Mouse (Mus musculus): ENCODE results near the gene Gm20683.

The Gm20683 gene

DNA sequence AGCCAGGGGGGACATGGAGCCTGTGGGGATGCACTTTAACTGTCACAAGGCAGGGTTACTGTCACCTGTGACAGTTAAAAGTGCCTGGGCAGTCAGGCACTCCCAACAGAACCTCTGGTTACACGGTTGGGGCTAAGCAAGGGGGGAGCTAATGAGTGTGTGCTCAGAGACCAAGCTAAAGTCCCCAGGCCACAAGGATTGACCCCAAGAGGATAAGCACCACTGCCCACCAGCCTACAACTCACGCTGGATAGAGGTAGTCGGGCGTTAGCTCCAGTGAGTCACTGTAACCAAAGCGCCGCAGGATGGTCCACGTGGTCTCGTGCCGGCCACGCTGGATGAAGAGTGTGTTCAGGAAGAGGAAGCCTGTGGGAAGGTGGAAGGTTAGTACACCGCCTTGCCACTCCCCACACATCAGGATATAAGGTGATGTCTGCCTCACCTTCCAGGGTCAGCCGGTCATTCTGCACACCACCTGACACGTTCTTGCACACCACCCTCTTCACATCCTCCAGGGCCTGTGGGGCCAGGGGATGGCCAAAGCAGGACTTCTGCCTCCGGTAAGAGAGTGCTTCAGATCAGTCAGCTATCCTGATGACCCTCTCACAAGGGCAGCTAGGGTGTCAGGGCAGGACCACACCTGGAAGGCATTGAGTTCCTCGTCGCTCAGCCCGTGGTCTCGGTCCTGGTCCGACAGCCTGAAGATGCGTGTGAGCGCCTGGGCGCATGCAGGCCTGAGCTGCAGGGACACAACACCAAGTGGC lies at the start of gene Gm20683:
Gm20683 (minus strand) TSS at position 647 of the 764 bp plus-strand sequence.
- no peak for DNase-seq

DNA sequence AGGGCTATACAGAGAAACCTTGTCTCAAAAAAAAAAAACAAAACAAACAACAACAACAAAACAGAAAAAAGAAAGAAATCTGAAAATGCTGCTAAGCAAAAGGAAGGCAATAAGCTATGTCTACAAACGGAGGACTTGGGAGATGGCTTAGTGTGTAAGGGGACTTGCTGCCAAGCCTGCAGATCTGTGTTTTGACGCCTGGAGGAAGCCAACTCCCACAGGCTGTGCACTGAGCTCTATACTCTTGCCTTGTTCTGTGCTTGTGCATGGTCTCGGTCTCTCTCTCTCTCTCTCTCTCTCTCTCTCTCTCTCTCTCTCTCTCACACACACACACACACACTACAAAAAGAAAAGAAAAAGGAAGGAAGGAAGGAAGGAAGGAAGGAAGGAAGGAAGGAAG lies 47.3 kb upstream of the Gm20683 start:
- DNase-seq, result no peak

DNA sequence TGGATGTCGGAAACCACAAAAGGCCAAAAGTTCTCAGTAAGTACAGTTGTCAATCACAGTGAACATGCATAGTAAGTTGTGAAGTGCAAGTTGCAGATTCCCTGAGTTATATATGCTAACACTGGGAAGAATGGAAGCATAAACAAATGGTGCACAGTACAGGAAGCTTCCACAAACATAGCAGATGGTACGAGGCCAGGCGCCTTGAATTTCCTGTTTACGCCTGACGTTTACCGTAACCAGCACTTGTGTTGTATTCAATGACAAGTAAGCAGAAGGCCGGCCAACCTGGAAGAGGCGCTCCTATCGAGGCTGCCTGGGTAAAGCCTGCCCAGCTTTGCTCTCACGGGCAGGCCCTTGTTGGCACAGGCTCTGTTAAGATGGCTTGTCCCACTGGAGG lies 45.9 kb upstream of the Gm20683 start:
- peak; percentile 49 for DNase-seq

DNA sequence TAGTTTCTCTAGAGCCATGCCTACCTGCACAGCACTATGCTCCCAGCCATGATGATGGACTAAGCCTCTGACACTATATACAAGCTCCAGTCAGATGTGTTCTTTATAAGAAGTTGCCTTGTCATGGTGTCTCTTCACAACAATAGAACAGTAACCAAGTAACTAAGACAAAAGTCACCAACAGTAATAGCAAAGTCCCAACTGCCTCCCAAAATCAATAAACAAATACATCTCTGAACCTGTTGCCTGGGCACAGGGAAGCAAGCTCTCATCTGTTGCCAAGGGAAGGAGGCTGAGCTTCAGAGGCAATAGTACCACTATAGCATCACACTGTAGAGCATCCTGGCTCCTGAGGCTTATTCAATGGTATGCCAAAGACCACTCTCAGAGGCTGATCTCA lies 45.2 kb upstream of the Gm20683 start:
- DNase-seq, result no peak

DNA sequence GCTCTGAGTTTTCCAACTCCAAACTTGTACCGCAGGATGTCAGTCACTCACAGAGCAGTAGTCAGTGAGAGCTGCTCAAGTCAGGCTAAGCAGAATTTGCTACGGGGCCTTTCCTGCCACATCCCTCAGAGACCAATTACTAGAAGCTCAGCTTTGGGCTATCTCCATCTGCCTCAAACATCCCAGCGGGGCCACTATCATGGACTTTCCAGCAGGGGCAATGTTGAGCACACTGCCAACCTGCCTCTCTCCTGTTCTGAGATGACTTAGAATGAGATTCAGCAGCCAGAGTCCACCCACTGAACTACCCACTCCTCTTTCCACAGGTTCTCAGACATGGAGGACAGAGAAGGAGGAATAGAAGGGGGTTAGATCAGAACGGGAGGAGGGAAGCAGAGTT lies 44.1 kb upstream of the Gm20683 start:
- DNase-seq, result no peak

DNA sequence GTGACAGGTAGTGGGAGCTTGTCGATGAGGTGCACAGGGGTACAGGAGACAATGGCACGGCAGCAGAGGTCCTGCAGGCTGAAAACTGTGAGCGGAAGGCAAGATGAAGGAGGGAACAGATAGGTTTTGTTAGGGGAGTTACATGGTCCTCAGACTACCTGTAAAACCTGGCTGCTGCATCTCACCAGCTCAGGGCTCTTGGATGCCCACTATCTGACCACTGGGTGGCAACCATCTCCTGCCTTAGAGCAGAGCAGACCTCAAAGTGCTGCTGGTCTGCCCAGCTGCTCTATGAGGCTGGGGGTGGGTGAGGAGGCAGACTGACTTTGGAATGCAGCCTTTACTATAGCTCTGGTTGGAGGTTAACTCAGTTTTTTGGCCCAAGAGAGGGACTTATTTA lies 42.3 kb upstream of the Gm20683 start:
- no peak for DNase-seq

DNA sequence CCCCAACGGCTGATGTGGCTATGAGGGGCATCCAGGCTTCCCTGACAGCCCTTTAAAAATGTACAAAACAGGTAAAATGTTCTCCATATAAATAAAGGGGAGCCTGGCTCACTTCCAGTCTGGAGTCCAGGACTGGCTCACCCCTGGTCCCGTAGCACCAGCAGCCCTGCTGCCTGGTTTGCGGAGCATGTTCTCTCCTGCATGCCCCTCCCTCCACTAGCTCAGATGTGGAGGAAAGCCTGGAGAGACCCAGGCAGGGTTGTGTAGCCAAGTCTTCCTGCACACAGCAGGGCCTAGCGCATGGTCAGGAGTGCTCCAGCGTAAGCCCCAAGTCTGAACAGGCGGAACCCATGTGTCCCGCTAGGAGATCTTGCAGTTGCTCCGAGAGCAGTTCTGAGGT lies 41.7 kb upstream of the Gm20683 start:
- no peak for DNase-seq

DNA sequence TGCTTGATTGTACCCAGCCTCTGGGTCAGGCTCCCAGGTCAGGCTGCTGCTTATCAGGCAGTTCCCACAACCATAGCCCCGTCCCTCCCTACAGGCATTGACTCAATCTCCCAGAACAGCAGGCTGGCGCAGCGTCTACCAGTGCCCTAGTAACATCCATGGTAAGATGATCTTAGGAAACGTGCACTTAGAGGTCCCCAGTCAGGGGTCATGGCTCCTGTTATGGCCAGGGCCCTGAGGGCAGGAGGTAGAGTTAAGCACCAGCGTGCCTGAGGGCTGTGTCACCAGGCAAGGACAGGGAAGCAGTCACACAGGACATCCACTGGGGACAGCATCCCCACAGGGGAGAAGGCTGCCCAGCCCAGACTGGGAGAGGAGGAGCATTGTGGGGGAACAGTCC lies 40.7 kb upstream of the Gm20683 start:
- no peak for DNase-seq

DNA sequence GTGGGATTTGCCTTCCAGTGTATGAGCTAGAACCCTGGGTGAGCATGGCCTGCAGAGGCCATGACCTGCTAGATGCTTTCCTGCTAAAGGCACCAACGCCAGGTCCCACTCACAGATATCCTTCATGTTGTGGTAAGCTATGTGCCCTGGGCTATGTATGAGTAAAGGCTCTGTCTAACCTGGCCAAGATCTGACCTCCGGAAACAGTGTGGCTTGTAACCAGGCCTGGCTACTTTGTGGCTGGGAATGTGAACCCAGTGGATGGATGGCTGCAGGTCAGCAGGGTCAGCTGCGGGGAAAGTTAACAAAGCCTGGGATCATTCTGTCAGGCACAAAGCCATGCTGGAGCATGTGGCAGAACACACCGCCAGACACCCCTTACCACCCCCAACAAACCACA lies 40.1 kb upstream of the Gm20683 start:
- no peak for DNase-seq

DNA sequence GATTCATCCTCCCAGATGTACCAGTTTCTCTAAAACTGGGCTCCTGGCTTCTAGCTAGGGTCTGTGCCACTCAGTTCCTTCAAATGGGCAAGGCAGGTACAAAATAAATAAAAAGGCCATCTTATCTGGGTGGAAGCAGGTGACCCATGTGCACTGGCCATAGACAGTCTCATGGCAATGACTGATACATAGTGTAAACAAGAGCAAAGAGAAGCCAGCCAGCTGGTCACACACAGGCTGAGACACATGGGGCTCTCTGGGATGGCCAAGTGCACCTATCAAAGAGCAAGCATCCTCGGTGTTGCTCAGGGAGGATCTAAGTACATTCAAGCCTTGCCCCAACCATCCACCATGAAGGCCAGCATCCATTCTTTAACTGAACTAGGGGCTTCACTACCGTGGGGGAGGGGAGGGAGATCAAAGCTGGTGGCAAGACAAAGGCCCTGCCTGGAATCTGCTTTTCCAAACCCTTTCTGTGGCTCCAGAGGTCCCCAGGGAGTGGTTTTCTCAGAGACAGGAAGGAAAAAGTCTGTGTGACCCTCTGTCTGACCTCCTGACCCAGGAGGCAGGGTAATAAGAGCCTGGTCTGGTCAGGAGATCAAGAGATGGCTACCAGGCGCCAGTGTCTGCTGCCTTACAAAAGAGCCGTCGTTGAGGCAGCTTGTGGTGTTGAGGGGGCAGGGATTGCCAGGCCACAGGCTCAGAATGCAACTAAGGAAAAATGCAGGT lies 39.5 kb upstream of the Gm20683 start:
- no peak for DNase-seq

DNA sequence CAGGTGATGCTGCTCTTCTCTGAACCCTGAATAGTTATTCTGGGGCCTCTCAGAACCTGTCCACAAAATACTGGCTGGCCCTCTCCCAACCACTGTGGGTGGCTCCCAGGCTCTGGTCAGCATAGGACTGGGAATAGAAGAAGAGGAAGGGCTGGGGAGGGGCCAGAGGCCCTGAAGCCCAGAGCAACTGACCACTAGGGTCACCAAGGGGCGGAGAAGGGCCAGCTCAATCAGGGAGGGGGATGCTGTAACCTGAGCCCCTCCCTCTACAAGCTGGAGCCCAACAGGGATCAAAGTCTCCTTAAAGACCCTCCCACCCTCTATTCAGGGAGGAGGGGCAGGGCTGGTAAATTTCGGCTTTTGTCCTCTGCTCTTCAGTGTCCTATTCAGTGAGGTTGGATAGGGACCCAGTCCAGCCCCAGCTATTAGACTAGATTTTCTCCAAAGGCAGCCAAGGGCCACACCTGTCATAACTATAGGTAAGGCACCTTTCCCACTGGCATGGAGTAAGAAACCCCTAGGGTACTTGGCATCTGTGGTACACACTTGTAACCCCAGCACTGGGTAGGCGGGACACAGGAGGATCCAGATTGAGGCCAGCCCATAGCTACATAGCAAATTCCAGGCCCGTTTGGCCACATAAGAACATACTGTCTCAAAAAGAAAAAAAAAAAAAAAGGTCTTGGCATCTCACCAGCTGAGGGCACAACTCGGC lies 38.8 kb upstream of the Gm20683 start, which contains the start of gene Wfikkn1:
Wfikkn1 (minus strand) TSS at position 663 of the 715 bp plus-strand sequence.
- no peak for DNase-seq

DNA sequence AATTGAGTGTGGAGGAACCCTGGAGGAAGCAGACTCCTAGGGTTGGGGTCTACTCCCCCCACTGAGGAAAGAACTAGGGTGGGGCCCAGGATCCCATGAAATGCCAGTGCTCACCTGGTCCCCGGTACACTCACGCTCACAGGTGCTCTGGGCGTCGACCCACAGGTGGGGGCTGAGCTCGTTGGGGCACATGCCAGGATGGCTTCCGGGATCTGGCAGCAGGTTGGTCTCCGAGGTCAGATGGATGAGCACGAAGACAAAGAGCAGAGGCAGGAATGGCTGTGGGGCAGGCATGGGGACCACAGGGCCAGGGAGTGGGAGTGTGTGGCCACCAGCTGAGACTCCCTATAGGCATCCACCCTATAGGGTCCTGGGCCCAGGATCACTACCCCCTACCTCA lies 38.2 kb upstream of the Gm20683 start:
- no peak for DNase-seq

DNA sequence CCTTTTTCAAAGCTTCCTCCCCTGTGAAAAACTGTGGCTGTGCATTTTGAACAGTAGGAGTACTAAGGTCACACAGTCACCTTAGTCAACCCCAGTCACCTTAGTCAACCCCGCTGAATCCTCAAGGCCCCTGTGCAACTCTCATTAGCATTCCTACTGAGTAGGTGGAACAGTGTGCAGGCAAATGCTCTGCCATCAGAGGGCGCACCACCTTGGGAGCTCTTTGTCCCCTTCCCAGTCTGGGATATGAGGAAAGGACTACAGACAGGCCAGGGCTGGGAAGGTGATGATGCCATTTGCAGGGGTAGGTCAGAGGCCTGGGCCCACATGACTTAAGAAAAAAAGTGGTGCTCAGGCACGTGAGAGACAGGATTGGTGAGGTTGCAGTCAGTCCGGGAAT lies 37.7 kb upstream of the Gm20683 start:
- DNase-seq, result peak; percentile 35

DNA sequence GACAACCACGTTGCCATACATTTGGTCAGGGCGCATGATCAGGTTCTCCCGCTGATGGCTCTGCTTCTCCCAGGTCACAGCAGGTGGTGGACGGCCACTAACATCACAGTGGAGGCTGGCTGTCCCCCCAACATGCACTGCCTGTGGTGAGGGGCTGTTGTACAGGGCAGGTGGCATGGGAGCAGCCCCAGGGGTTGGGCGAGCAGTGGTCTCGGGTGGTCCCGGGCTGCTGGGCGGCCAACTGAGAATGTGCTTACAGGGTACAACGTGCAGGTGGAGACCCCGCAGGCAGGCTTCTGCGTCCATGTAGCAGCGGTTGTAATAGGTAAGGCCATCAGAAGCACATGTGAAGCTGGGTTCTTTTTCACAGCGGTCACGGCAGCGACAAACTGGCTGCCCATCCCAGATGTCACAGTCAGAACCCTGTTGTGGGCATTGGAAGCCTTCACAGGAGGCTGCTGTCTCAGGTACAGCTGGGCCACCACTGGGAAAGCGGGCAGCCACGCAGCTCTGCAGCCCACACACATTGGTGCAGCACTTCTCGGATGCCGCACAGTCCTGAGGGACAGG lies 37.1 kb upstream of the Gm20683 start:
- no peak for DNase-seq

DNA sequence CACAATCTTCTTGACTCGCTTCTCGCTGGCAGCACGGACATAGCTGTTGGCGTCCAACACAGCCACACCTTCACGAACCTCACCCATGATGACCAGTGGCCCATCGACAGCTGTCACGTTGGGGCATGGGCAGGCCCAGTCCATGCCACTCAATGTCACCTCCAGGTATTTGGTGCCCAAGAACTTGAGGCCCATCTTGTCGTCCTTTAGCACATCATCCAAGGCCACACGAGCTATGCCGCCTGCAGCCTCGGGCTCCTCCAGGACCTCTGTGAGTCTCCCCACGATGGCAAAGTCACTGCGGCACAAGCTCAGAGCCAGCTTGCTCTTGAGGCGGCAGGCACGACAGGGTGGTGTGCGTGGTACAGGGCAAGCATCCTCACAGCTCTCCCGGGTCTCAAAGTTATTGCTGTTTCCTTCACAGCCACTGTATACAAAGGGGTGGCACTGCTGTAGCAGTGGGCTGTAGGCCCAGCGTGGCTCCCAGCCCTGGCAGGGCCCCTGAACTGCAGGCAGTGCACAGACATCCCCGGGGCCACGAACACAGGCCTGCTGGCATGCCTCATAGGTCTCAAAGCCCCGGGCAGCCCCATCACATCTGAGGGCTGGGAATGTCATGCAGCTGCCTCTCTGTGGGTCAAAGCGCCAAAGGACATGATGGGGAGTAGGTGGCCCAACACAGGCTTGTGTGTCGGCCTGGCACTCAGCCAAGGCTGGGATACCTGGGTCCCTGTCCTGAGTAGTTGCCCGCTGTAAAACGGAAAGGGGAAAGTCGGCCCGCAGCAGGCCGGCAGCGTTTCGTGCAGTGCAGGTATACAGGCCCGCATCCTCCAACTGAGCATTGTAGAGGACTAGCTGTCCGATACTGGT lies 36.4 kb upstream of the Gm20683 start:
- no peak for DNase-seq

DNA sequence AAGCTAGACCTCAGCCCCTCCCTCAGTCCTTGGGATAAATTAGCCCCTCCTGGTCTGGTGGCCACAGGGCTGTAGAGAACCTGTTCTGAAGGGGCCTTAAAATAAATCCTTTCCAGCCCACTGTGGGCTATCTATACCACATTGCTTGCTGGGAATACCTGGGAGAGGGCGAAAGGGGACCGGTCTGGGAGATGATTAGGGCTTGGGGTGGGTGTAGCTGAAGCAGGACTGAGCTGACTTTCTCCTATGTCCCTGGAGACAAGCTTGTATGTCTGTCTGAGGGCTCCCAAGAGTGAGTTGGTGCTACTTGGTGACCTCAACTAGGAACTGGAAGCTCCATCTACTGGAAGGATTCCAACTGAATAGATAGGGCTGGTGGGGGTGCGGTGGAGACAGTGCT lies 35.5 kb upstream of the Gm20683 start:
- DNase-seq, result no peak

DNA sequence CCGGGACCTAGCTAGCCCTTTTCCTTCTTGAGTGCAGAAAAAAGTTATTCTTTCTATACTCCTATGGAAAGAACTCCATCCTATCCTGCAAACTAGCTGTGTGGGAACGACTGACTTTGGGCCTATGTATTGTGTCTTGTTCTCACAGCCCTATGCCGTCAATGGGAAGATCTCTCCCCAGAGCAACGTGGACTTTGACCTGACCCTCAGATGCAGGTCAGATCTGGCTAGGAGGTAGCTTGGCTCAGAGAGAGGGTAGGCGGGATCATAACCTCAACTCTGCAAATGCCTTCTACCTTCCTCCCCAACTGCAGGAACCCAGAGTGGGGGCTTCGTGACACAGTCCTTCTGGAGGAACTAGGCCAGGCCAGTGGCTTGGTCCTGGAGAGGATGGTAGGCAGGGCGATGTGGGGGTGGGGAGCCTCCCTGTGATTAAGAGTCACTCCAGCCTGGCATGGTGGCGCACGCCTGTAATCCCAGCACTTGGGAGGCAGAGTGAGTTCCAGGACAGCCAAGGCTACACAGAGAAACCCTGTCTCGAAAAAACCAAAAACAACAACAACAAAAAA lies 34.9 kb upstream of the Gm20683 start:
- DNase-seq, result no peak

DNA sequence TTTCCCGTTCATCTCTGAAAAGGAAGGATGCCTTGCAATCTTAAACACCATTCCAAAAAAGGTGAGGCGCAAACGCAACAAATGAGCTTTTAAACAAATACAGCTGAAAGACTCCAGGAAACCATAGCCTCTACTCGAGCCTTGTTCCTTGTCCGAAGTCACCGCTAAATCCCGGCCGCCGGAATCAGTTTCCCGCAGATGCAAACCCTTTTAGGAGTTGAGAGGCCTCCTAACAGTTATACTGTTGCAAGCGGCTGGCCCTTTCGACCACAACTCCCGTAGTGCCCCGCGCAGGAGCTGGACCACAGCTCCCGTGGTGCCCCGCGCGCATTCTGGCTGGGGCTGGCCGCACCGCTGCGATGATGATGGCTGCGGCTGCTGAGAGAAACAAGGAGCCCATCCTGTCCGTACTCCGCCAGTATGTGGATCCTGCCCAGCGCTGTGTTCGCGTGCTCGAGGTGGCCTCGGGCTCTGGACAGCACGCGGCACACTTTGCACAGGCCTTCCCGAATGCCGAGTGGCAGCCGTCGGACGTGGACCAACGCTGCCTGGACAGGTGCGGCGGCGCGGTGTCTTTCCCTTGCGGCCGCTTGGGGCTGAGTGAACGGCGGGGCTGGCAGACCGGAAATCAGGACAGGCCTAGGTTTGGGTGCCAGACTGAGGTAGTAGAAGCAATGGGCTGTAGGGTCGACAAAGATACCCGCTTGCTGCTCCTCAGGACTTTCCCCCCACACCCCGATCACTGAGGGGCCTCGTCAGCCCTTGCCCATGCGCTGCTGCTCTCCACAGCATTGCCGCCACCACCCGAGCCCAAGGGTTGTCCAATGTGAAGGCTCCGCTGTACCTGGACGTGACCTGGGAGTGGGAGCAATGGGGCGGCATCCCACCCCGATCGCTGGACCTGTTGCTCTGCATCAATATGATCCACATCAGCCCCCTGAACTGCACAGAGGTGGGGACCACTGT lies 33.9 kb upstream of the Gm20683 start:
- DNase-seq, result peak; percentile 88

DNA sequence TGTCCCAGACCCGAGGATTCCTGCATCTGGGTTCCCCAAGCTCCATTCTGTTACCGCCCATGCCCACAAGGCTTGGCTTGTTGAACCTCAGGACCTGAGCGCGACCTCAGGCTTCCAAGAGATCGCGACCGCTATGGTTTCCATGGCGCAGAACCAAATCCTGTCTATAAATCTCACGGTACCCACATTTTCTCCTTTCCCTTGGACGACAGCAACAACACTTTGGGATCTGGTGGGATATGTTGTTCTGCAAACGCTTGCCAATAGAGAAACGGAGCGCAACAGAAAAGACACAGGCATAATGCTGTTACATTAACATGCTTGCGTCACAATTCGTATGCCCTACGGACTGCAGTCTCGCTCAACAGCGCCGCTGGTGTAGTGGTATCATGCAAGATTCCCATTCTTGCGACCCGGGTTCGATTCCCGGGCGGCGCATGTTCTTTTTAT lies 33.2 kb upstream of the Gm20683 start, which contains the start of gene Mettl26:
Mettl26 (plus strand) TSS at position 354 of the 450 bp plus-strand sequence.
- DNase-seq, result peak; percentile 98

DNA sequence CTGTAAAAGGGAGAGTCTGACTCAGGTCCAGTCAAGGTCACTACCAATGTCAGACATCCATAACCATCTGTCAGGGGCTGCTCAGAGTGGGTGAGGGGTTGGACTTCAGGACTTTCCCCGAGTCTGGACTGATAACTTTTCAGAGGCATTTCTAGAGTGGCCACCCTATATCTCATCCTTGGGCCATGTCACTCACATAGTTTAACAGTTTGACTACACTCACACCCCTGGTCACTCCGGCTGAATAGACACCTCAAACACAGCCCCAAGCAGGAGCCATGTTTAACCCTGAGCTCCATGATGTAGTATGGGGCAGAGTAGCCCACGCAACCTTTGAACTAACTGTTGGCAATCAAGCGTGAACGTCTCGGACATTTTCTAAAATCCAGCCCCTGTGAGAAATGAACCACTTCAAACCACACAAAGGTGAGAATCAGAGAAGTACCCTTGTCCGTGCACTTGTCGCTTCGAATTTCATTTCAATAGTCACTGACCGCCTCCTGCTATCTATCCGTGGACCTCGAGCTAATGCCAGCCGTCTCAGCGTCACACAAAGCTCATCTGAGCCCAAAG lies 32.7 kb upstream of the Gm20683 start:
- DNase-seq, result no peak

Measured in lung, postnatal 14 days (tissue).